Mouse (Mus musculus) embryonic facial prominence, embryonic 10.5 days (tissue): ENCODE results near the gene Ahdc1. TPM values are rescaled to one million over a fixed set of nuclear protein-coding genes. Genes with fewer than 3 reads are reported as not detected.

Source experiments
- DNase-seq: peaks from one replicate; pipeline ENCODE4 v3.0.0-alpha.2; 2017; ENCODE audit warnings: low spot score
- H3K27ac ChIP-seq: fragments of 300-500 bp; sonication (generic); replicated peaks from 2 replicates; pipeline ENCODE4 v1.5.1; 2016; ENCODE audit warnings: mild to moderate bottlenecking
- H3K27me3 ChIP-seq: fragments of 300-500 bp; sonication (generic); replicated peaks from 2 replicates; pipeline ENCODE4 v1.6.1; 2016; ENCODE audit warnings: low read depth, mild to moderate bottlenecking; ENCODE audit not compliant: poor library complexity, severe bottlenecking
- H3K36me3 ChIP-seq: fragments of 300-500 bp; sonication (generic); replicated peaks from 2 replicates; pipeline ENCODE4 v1.6.1; 2016; ENCODE audit warnings: mild to moderate bottlenecking, moderate library complexity
- H3K4me1 ChIP-seq: fragments of 300-500 bp; sonication (generic); 2 replicates; pipeline ENCODE4 v1.6.1; 2016
- H3K4me3 ChIP-seq: fragments of 300-500 bp; sonication (generic); 2 replicates; pipeline ENCODE4 v1.5.1; 2016; ENCODE audit warnings: mild to moderate bottlenecking, moderate library complexity
- H3K9me3 ChIP-seq: fragments of 300-500 bp; sonication (generic); 2 replicates; pipeline ENCODE4 v1.6.1; 2016; ENCODE audit warnings: mild to moderate bottlenecking
- WGBS: fragments of 180-500 bp; shearing (Covaris S2); methylation state at CpG from one replicate; pipeline ENCODE4 v1.1.7; 2016; 5-methylcytosine and 5-hydroxymethylcytosine counted together
- polyA plus RNA-seq: library from polyadenylated mRNA; unstranded; fragments of >200 nt; fragmentation: Nextera tagmentation; extraction: Ambion mirVana; gene quantifications from 2 replicates; pipeline ENCODE4 v1.2.1, GENCODE M21; 2016

Gene Ahdc1
- polyA plus RNA-seq, 1 experiment from 2014 or later: 11.5 TPM

- H3K27me3 ChIP-seq: no peaks in the 10 kb centered on the region
- DNase-seq: no peak
- H3K4me1 ChIP-seq: peaks cover 47% of the 10 kb centered on the region
- peaks cover 98% of the 10 kb centered on the region for H3K36me3 ChIP-seq
- WGBS: 87% methylated on average over 12 of the region's 12 CpGs
- H3K4me3 ChIP-seq: 0 out of 2 replicates have a peak overlapping the region, but pooled peaks have one; percentile 5
- no peaks in the 10 kb centered on the region for H3K9me3 ChIP-seq
- 0 out of 2 replicates have a peak overlapping the region, but pooled peaks have one; percentile 30 for H3K27ac ChIP-seq
These were observed 57.5 kb downstream of the Ahdc1 start for GRCm38 (mm10) chr4:133068400-133069138.

- Histone ChIP-seq H3K27ac (0 out of 2 replicates have a peak overlapping the region, but pooled peaks have one; percentile 36), H3K9me3 (no peaks in the 10 kb centered on the region), H3K27me3 (no peaks in the 10 kb centered on the region), H3K4me3 (no peak overlapping the region), H3K36me3 (peaks cover 98% of the 10 kb centered on the region), H3K4me1 (peaks cover 64% of the 10 kb centered on the region)
- no peak for DNase-seq
- 75% methylated on average over 3 of the region's 3 CpGs for WGBS
These were observed 59.3 kb downstream of the Ahdc1 start for GRCm38 (mm10) chr4:133070388-133070787.

GRCm38 (mm10) chr4:133070821-133071372 lies 59.8 kb downstream of the Ahdc1 start:
- Histone ChIP-seq H3K4me1 (peaks cover 64% of the 10 kb centered on the region), H3K9me3 (no peaks in the 10 kb centered on the region), H3K27ac (no peak overlapping the region), H3K4me3 (no peak overlapping the region), H3K27me3 (no peaks in the 10 kb centered on the region), H3K36me3 (peaks cover 97% of the 10 kb centered on the region)
- 92% methylated on average over 5 of the region's 5 CpGs for WGBS
- no peak for DNase-seq

GRCm38 (mm10) chr4:133073192-133073591 lies 62.1 kb downstream of the Ahdc1 start:
- no peaks in the 10 kb centered on the region for H3K27me3 ChIP-seq
- H3K27ac ChIP-seq: no peak overlapping the region
- H3K36me3 ChIP-seq: peaks cover 95% of the 10 kb centered on the region
- no peak for DNase-seq
- no peaks in the 10 kb centered on the region for H3K9me3 ChIP-seq
- H3K4me1 ChIP-seq: peaks cover 66% of the 10 kb centered on the region
- WGBS: 69% methylated on average over 8 of the region's 8 CpGs
- H3K4me3 ChIP-seq: no peak overlapping the region

GRCm38 (mm10) chr4:133074070-133074819 lies 63.2 kb downstream of the Ahdc1 start:
- H3K36me3 ChIP-seq: peaks cover 95% of the 10 kb centered on the region
- H3K27ac ChIP-seq: peak overlapping the region; percentile 26; the same call in 1 of the 2 replicates
- H3K27me3 ChIP-seq: no peaks in the 10 kb centered on the region
- peaks cover 68% of the 10 kb centered on the region for H3K4me1 ChIP-seq
- H3K4me3 ChIP-seq: no peak overlapping the region
- H3K9me3 ChIP-seq: no peaks in the 10 kb centered on the region
- no peak for DNase-seq
- 42% methylated on average over 9 of the region's 9 CpGs for WGBS

GRCm38 (mm10) chr4:133074894-133075572 lies 64.0 kb downstream of the Ahdc1 start:
- peaks cover 70% of the 10 kb centered on the region for H3K4me1 ChIP-seq
- H3K27ac ChIP-seq: peak overlapping the region; percentile 26
- 65% methylated on average over 8 of the region's 8 CpGs for WGBS
- no peaks in the 10 kb centered on the region for H3K9me3 ChIP-seq
- DNase-seq: no peak
- no peaks in the 10 kb centered on the region for H3K27me3 ChIP-seq
- no peak overlapping the region for H3K4me3 ChIP-seq
- H3K36me3 ChIP-seq: peaks cover 95% of the 10 kb centered on the region

- Histone ChIP-seq H3K9me3 (no peaks in the 10 kb centered on the region), H3K4me3 (no peak overlapping the region), H3K4me1 (peaks cover 34% of the 10 kb centered on the region), H3K27me3 (no peaks in the 10 kb centered on the region), H3K27ac (no peak overlapping the region), H3K36me3 (peaks cover 60% of the 10 kb centered on the region)
- WGBS: 61% methylated on average over 5 of the region's 5 CpGs
- no peak for DNase-seq
These were observed 67.9 kb downstream of the Ahdc1 start for GRCm38 (mm10) chr4:133078947-133079346.

GRCm38 (mm10) chr4:133079416-133080113 lies 68.5 kb downstream of the Ahdc1 start:
- H3K4me3 ChIP-seq: no peak overlapping the region
- peaks cover 5% of the 10 kb centered on the region; the same call in 1 of the 2 replicates for H3K27me3 ChIP-seq
- no peaks in the 10 kb centered on the region for H3K9me3 ChIP-seq
- peaks cover 54% of the 10 kb centered on the region for H3K36me3 ChIP-seq
- DNase-seq: no peak
- 56% methylated on average over 7 of the region's 7 CpGs for WGBS
- H3K4me1 ChIP-seq: peaks cover 34% of the 10 kb centered on the region
- no peak overlapping the region for H3K27ac ChIP-seq

- H3K4me1 ChIP-seq: peaks cover 40% of the 10 kb centered on the region
- H3K27me3 ChIP-seq: peaks cover 18% of the 10 kb centered on the region
- H3K27ac ChIP-seq: no peak overlapping the region
- H3K36me3 ChIP-seq: peaks cover 42% of the 10 kb centered on the region
- no peak for DNase-seq
- no peak overlapping the region for H3K4me3 ChIP-seq
- 90% methylated on average over 3 of the region's 3 CpGs for WGBS
- no peaks in the 10 kb centered on the region for H3K9me3 ChIP-seq
These were observed 69.8 kb downstream of the Ahdc1 start for GRCm38 (mm10) chr4:133080862-133081261.

- Histone ChIP-seq H3K27me3 (peaks cover 32% of the 10 kb centered on the region), H3K36me3 (peaks cover 29% of the 10 kb centered on the region), H3K4me3 (no peak overlapping the region), H3K27ac (no peak overlapping the region), H3K9me3 (no peaks in the 10 kb centered on the region), H3K4me1 (peaks cover 51% of the 10 kb centered on the region)
- DNase-seq: no peak
- 88% methylated on average over 6 of the region's 6 CpGs for WGBS
These were observed 71.2 kb downstream of the Ahdc1 start for GRCm38 (mm10) chr4:133082216-133082773.

GRCm38 (mm10) chr4:133083991-133084861 lies 73.2 kb downstream of the Ahdc1 start:
- 21% methylated on average over 3 of the region's 3 CpGs for WGBS
- H3K4me1 ChIP-seq: peaks cover 50% of the 10 kb centered on the region
- peak overlapping the region; percentile 59; the same call in 1 of the 2 replicates for H3K4me3 ChIP-seq
- peaks cover 12% of the 10 kb centered on the region for H3K36me3 ChIP-seq
- peaks cover 34% of the 10 kb centered on the region for H3K27me3 ChIP-seq
- DNase-seq: peak; percentile 39
- H3K9me3 ChIP-seq: no peaks in the 10 kb centered on the region
- H3K27ac ChIP-seq: peak overlapping the region; percentile 73
